Mouse (Mus musculus): ENCODE measurements around the gene Zfp180. TPM values are rescaled to one million over a fixed set of nuclear protein-coding genes. Genes with fewer than 3 reads are reported as not detected.
"Not testable (repeated sequence)": the region's sequence is repeated elsewhere in the genome, so short reads cannot be mapped to it uniquely, and the experiment has no call there.

Gene Zfp180
- polyA plus RNA-seq (2015; fragmentation: Nextera tagmentation; extraction: Ambion mirVana), result 13.2 and 15.0 TPM in 2 replicates

GRCm38 (mm10) chr7:24081634-24082431, at the start of gene Zfp180:
Zfp180 (plus strand) TSS chr7:24081924.
- Histone ChIP-seq H3K9ac (ENCODE audit: low read depth, low read length) (peak within 1 kb of the TSS; percentile 78), H3K4me2 (ENCODE audit: low read depth, low read length) (peak within 1 kb of the TSS; percentile 81), H3K27me3 (replicated peaks; ENCODE audit: control insufficient read depth, insufficient read depth, low read length) (no peaks in the 10 kb centered on the region), H3K27ac (ENCODE audit: low read length) (peak within 1 kb of the TSS; percentile 85), H3K36me3 (ENCODE audit: control insufficient read depth, insufficient read depth, low read length) (peaks cover 6% of the 10 kb centered on the region), H3K4me1 (ENCODE audit: control insufficient read depth, insufficient read depth, low read length) (peaks cover 11% of the 10 kb centered on the region), H3K9me3 (ENCODE audit: control insufficient read depth, low read length) (peaks cover 3% of the 10 kb centered on the region; the same call in 1 of the 2 replicates), H3K4me3 (ENCODE audit: low read length) (peak within 1 kb of the TSS; percentile 66)
- peak; percentile 99 for ATAC-seq
- WGBS, result 18% methylated on average over 44 of the region's 44 CpGs

- no peak for ATAC-seq
- H3K36me3 ChIP-seq (ENCODE audit: control insufficient read depth, insufficient read depth, low read length), result no peaks in the 10 kb centered on the region
- no peaks in the 10 kb centered on the region for H3K4me1 ChIP-seq (ENCODE audit: control insufficient read depth, insufficient read depth, low read length)
- H3K27ac ChIP-seq (ENCODE audit: low read length), result no peak within 1 kb of the TSS
- no peak within 1 kb of the TSS for H3K4me3 ChIP-seq (ENCODE audit: low read length)
- H3K9ac ChIP-seq (ENCODE audit: low read depth, low read length), result no peak within 1 kb of the TSS
- 76% methylated on average over 4 of the region's 4 CpGs for WGBS
- no peaks in the 10 kb centered on the region for H3K27me3 ChIP-seq (replicated peaks; ENCODE audit: control insufficient read depth, insufficient read depth, low read length)
- no peak within 1 kb of the TSS for H3K4me2 ChIP-seq (ENCODE audit: low read depth, low read length)
- H3K9me3 ChIP-seq (ENCODE audit: control insufficient read depth, low read length), result no peaks in the 10 kb centered on the region
Measured at GRCm38 (mm10) chr7:24052660-24053304, 28.9 kb upstream of the Zfp180 start, which contains the start of gene Vmn1r183. Vmn1r183 (plus strand) TSS chr7:24053254.

- not testable (repeated sequence) for H3K4me3 ChIP-seq (ENCODE audit: low read length); H3K27ac ChIP-seq (ENCODE audit: low read length); H3K4me1 ChIP-seq (ENCODE audit: control insufficient read depth, insufficient read depth, low read length); H3K9ac ChIP-seq (ENCODE audit: low read depth, low read length); H3K36me3 ChIP-seq (ENCODE audit: control insufficient read depth, insufficient read depth, low read length); H3K9me3 ChIP-seq (ENCODE audit: control insufficient read depth, low read length); H3K4me2 ChIP-seq (ENCODE audit: low read depth, low read length); H3K27me3 ChIP-seq (replicated peaks; ENCODE audit: control insufficient read depth, insufficient read depth, low read length)
- WGBS, result 21% methylated on average over 1 of the region's 1 CpGs
- ATAC-seq, result peak; percentile 71
Measured at GRCm38 (mm10) chr7:24074424-24074823, 7.3 kb upstream of the Zfp180 start.

- Histone ChIP-seq H3K27me3 (replicated peaks; ENCODE audit: control insufficient read depth, insufficient read depth, low read length) (no peaks in the 10 kb centered on the region), H3K9me3 (ENCODE audit: control insufficient read depth, low read length) (peaks cover 3% of the 10 kb centered on the region; the same call in 1 of the 2 replicates), H3K4me3 (ENCODE audit: low read length) (peak overlapping the region; percentile 66), H3K4me2 (ENCODE audit: low read depth, low read length) (peak overlapping the region; percentile 81), H3K4me1 (ENCODE audit: control insufficient read depth, insufficient read depth, low read length) (peaks cover 11% of the 10 kb centered on the region), H3K27ac (ENCODE audit: low read length) (peak overlapping the region; percentile 85), H3K36me3 (ENCODE audit: control insufficient read depth, insufficient read depth, low read length) (peaks cover 11% of the 10 kb centered on the region), H3K9ac (ENCODE audit: low read depth, low read length) (peak overlapping the region; percentile 78)
- 44% methylated on average over 15 of the region's 15 CpGs for WGBS
- ATAC-seq, result peak; percentile 36
Measured at GRCm38 (mm10) chr7:24082457-24083235, 922 bp downstream of the Zfp180 start.

- no peaks in the 10 kb centered on the region for H3K27me3 ChIP-seq (replicated peaks; ENCODE audit: control insufficient read depth, insufficient read depth, low read length)
- peaks cover 11% of the 10 kb centered on the region for H3K4me1 ChIP-seq (ENCODE audit: control insufficient read depth, insufficient read depth, low read length)
- no peak overlapping the region for H3K4me3 ChIP-seq (ENCODE audit: low read length)
- no peak overlapping the region for H3K4me2 ChIP-seq (ENCODE audit: low read depth, low read length)
- H3K27ac ChIP-seq (ENCODE audit: low read length), result no peak overlapping the region
- no peak overlapping the region for H3K9ac ChIP-seq (ENCODE audit: low read depth, low read length)
- H3K36me3 ChIP-seq (ENCODE audit: control insufficient read depth, insufficient read depth, low read length), result peaks cover 12% of the 10 kb centered on the region
- no peak for ATAC-seq
- H3K9me3 ChIP-seq (ENCODE audit: control insufficient read depth, low read length), result peaks cover 3% of the 10 kb centered on the region; the same call in 1 of the 2 replicates
- 94% methylated on average over 4 of the region's 4 CpGs for WGBS
Measured at GRCm38 (mm10) chr7:24086871-24087270, 5.1 kb downstream of the Zfp180 start.

GRCm38 (mm10) chr7:24087485-24088125, 5.9 kb downstream of the Zfp180 start:
- Histone ChIP-seq H3K4me3 (ENCODE audit: low read length) (no peak overlapping the region), H3K9me3 (ENCODE audit: control insufficient read depth, low read length) (peaks cover 3% of the 10 kb centered on the region; the same call in 1 of the 2 replicates), H3K4me2 (ENCODE audit: low read depth, low read length) (no peak overlapping the region), H3K4me1 (ENCODE audit: control insufficient read depth, insufficient read depth, low read length) (peaks cover 8% of the 10 kb centered on the region), H3K9ac (ENCODE audit: low read depth, low read length) (no peak overlapping the region), H3K27ac (ENCODE audit: low read length) (no peak overlapping the region), H3K27me3 (replicated peaks; ENCODE audit: control insufficient read depth, insufficient read depth, low read length) (no peaks in the 10 kb centered on the region), H3K36me3 (ENCODE audit: control insufficient read depth, insufficient read depth, low read length) (peaks cover 12% of the 10 kb centered on the region)
- 95% methylated on average over 12 of the region's 12 CpGs for WGBS
- ATAC-seq, result no peak

GRCm38 (mm10) chr7:24104403-24104802, 22.7 kb downstream of the Zfp180 start:
- Histone ChIP-seq H3K36me3 (ENCODE audit: control insufficient read depth, insufficient read depth, low read length) (peaks cover 86% of the 10 kb centered on the region), H3K9ac (ENCODE audit: low read depth, low read length) (no peak overlapping the region), H3K27me3 (replicated peaks; ENCODE audit: control insufficient read depth, insufficient read depth, low read length) (no peaks in the 10 kb centered on the region), H3K4me1 (ENCODE audit: control insufficient read depth, insufficient read depth, low read length) (no peaks in the 10 kb centered on the region), H3K4me2 (ENCODE audit: low read depth, low read length) (no peak overlapping the region), H3K4me3 (ENCODE audit: low read length) (no peak overlapping the region), H3K9me3 (ENCODE audit: control insufficient read depth, low read length) (peaks cover 54% of the 10 kb centered on the region), H3K27ac (ENCODE audit: low read length) (no peak overlapping the region)
- ATAC-seq, result no peak
- WGBS, result 96% methylated on average over 9 of the region's 9 CpGs

- Histone ChIP-seq H3K27ac (ENCODE audit: low read length) (no peak overlapping the region), H3K4me1 (ENCODE audit: control insufficient read depth, insufficient read depth, low read length) (no peaks in the 10 kb centered on the region), H3K27me3 (replicated peaks; ENCODE audit: control insufficient read depth, insufficient read depth, low read length) (no peaks in the 10 kb centered on the region), H3K9me3 (ENCODE audit: control insufficient read depth, low read length) (peaks cover 57% of the 10 kb centered on the region), H3K36me3 (ENCODE audit: control insufficient read depth, insufficient read depth, low read length) (peaks cover 81% of the 10 kb centered on the region), H3K4me3 (ENCODE audit: low read length) (no peak overlapping the region), H3K9ac (ENCODE audit: low read depth, low read length) (no peak overlapping the region), H3K4me2 (ENCODE audit: low read depth, low read length) (no peak overlapping the region)
- ATAC-seq, result no peak
- 93% methylated on average over 18 of the region's 18 CpGs for WGBS
Measured at GRCm38 (mm10) chr7:24105144-24105703, 23.5 kb downstream of the Zfp180 start.

All from intestine, embryonic 16.5 days (tissue).